Mouse (Mus musculus): ENCODE results near the gene Akap6.

GRCm38 (mm10) chr12:52848519-52848855, 149.3 kb downstream of the Akap6 start:
- no peak for TF ChIP-seq CTCF (conservative IDR thresholded peaks at IDR 0.05; ENCODE audit: low read length)
- no peak for TF ChIP-seq NANOG (IDR thresholded peaks at IDR 0.05; ENCODE audit: borderline replicate concordance, low read length)
- TF ChIP-seq POU5F1 (IDR thresholded peaks at IDR 0.05; ENCODE audit: borderline replicate concordance, low read length) = no peak

Measured in E14TG2a.4 (cell line).